Mouse (Mus musculus) cerebellum, adult 2 months (tissue): ENCODE data around the gene Ldb1. TPM values are rescaled to one million over a fixed set of nuclear protein-coding genes. Genes with fewer than 3 reads are reported as not detected.

ENCODE experiments used
- DNase-seq, 2 experiments: peaks; one replicate each; pipeline ENCODE4 v3.0.0; 2021
- H3K27ac ChIP-seq: fragments of 200-500 bp; 2 replicates; pipeline ENCODE4 v1.5.1; 2012; ENCODE audit warnings: low read length, control low read depth, inconsistent platforms; ENCODE audit not compliant: insufficient read depth
- H3K27me3 ChIP-seq: fragments of 200-500 bp; 2 replicates; pipeline ENCODE4 v1.6.1; 2012; ENCODE audit warnings: inconsistent platforms, mild to moderate bottlenecking, low read length, moderate library complexity; ENCODE audit not compliant: control insufficient read depth, insufficient read depth
- H3K4me1 ChIP-seq: fragments of 200-500 bp; 2 replicates; pipeline ENCODE4 v1.6.1; 2011; ENCODE audit warnings: low read length; ENCODE audit not compliant: control insufficient read depth, insufficient read depth
- H3K4me3 ChIP-seq: fragments of 200-500 bp; replicated peaks from 2 replicates; pipeline ENCODE3; 2011; ENCODE audit warnings: mild to moderate bottlenecking, low read depth, low read length, control low read depth; ENCODE audit not compliant: insufficient read depth
- CTCF ChIP-seq: fragments of 200-500 bp; IDR thresholded peaks from 2 replicates; pipeline ENCODE4 v1.5.1; 2011; ENCODE audit warnings: low read depth, mild to moderate bottlenecking, control low read depth, low read length, moderate library complexity, borderline replicate concordance; ENCODE audit not compliant: insufficient read depth
- POLR2A ChIP-seq: fragments of 200-500 bp; IDR thresholded peaks from 2 replicates; pipeline ENCODE4 v1.6.1; 2011; ENCODE audit warnings: low read length, control low read depth, borderline replicate concordance; ENCODE audit not compliant: insufficient read depth
- WGBS: fragments of 180-500 bp; shearing (Covaris S2); methylation state at CpG from one replicate; pipeline ENCODE4 v1.1.7; 2018; 5-methylcytosine and 5-hydroxymethylcytosine counted together
- polyA plus RNA-seq: library from polyadenylated mRNA; depleted of rRNA; stranded (reverse); fragments of >200 nt; gene quantifications from 2 replicates; pipeline ENCODE4 v1.2.3, GENCODE M21; 2012

Ldb1 gene
- polyA plus RNA-seq, 1 experiment: 159 TPM

- H3K4me1 ChIP-seq: no peaks in the 10 kb centered on the region
- DNase-seq: no peak
- H3K4me3 ChIP-seq: peak overlapping the region; percentile 70
- H3K27me3 ChIP-seq: no peaks in the 10 kb centered on the region
- no peak overlapping the region for H3K27ac ChIP-seq
- WGBS: under 1% methylated on average over 11 of the region's 11 CpGs
- TF ChIP-seq POLR2A: no peak
- peak; percentile 31; the same call in 1 of the 2 replicates for TF ChIP-seq CTCF
Observed at GRCm38 (mm10) chr19:46055752-46056387, 10.9 kb upstream of the Ldb1 start.

- 85% methylated on average over 2 of the region's 2 CpGs for WGBS
- no peaks in the 10 kb centered on the region for H3K27me3 ChIP-seq
- TF ChIP-seq POLR2A (no peak), CTCF (no peak)
- no peaks in the 10 kb centered on the region for H3K4me1 ChIP-seq
- DNase-seq: no peak
- no peak overlapping the region for H3K4me3 ChIP-seq
- no peak overlapping the region for H3K27ac ChIP-seq
Observed at GRCm38 (mm10) chr19:46050462-46050861, 5.4 kb upstream of the Ldb1 start.

GRCm38 (mm10) chr19:46049129-46049528 lies 4.1 kb upstream of the Ldb1 start:
- no peak for TF ChIP-seq CTCF
- TF ChIP-seq POLR2A: no peak
- Histone ChIP-seq H3K4me3 (no peak overlapping the region), H3K27me3 (no peaks in the 10 kb centered on the region), H3K27ac (no peak overlapping the region), H3K4me1 (no peaks in the 10 kb centered on the region)
- DNase-seq: no peak
- 51% methylated on average over 4 of the region's 4 CpGs for WGBS

- Histone ChIP-seq H3K27ac (no peak overlapping the region), H3K4me3 (no peak overlapping the region), H3K4me1 (peaks cover 8% of the 10 kb centered on the region; the same call in 1 of the 2 replicates), H3K27me3 (no peaks in the 10 kb centered on the region)
- TF ChIP-seq CTCF: no peak
- no peak for TF ChIP-seq POLR2A
- 73% methylated on average over 2 of the region's 2 CpGs for WGBS
- DNase-seq: no peak
Observed at GRCm38 (mm10) chr19:46047426-46047825, 2.4 kb upstream of the Ldb1 start.

- TF ChIP-seq CTCF (no peak), POLR2A (no peak)
- Histone ChIP-seq H3K4me3 (no peak overlapping the region), H3K27ac (no peak overlapping the region), H3K27me3 (no peaks in the 10 kb centered on the region), H3K4me1 (peaks cover 11% of the 10 kb centered on the region; the same call in 1 of the 2 replicates)
- DNase-seq: no peak
- WGBS: 6% methylated on average over 10 of the region's 10 CpGs
Observed at GRCm38 (mm10) chr19:46046621-46047025, 1.6 kb upstream of the Ldb1 start.

- no peaks in the 10 kb centered on the region for H3K27me3 ChIP-seq
- DNase-seq: peak in 1 of 2 experiments; percentile 64
- 2% methylated on average over 7 of the region's 7 CpGs for WGBS
- peak overlapping the region; percentile 86 for H3K4me3 ChIP-seq
- peaks cover 15% of the 10 kb centered on the region; the same call in 1 of the 2 replicates for H3K4me1 ChIP-seq
- H3K27ac ChIP-seq: peak overlapping the region; percentile 95
- TF ChIP-seq CTCF (no peak), POLR2A (no peak)
Observed at GRCm38 (mm10) chr19:46045696-46046311, 790 bp upstream of the Ldb1 start.

GRCm38 (mm10) chr19:46044271-46044992 lies 582 bp downstream of the Ldb1 start, which contains the start of gene Pprc1:
Gene Pprc1 (plus strand): TSS chr19:46044886.
- WGBS: 1% methylated on average over 32 of the region's 34 CpGs
- peaks cover 15% of the 10 kb centered on the region; the same call in 1 of the 2 replicates for H3K4me1 ChIP-seq

More at GRCm38 (mm10) chr19:46044271-46044992, 582 bp downstream of the Ldb1 start, which contains the start of gene Pprc1:
- peak within 1 kb of the TSS; percentile 95 for H3K27ac ChIP-seq
- no peaks in the 10 kb centered on the region for H3K27me3 ChIP-seq
- peak within 1 kb of the TSS; percentile 86 for H3K4me3 ChIP-seq
- TF ChIP-seq CTCF (no peak), POLR2A (no peak)
- peak; percentile 44 to 65 for DNase-seq
